Mouse (Mus musculus) duodenum, adult 2 months (tissue): ENCODE measurements around the gene Tmem126a. TPM values are rescaled to one million over a fixed set of nuclear protein-coding genes. Genes with fewer than 3 reads are reported as not detected.

Experiments
- polyA plus RNA-seq: library from polyadenylated mRNA; depleted of rRNA; stranded (reverse); fragments of >200 nt; gene quantifications from 2 replicates; pipeline ENCODE4 v1.2.3, GENCODE M21; 2012; ENCODE audit warnings: low replicate concordance; rRNA removed

Gene Tmem126a
- 4.6 and 6.0 TPM in 2 replicates for polyA plus RNA-seq

DNA sequence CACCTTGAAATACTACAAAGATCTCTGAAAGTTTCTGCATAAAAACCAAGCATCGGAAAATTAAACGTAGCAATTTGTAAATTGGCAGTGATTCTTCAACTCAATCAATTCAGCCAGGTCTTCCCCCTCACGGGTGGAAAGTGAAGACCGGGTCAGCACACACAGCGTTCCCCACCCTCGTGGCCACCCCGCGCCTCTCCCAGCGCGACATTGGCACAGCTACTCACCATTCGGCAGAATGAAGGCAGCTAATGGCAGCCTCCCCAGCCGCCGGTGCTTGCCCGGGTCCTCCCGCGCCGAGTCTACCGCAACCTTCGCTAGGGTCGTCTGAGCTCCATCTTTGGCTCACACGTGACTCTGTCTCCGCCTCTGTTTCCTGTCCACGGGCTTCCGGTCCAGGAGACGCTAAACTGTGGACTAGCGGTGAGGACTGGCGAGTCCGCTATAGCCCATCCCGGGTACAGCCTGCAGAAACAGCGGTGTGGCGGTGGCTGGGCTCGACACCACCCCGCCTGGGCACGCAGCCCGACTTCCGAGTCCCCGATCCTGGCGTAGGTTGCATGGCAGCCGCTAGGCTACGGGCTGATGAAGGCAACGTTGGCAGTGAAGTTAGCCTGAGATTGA is at the start of gene Tmem126a:
Tmem126a (minus strand) TSS at position 385 of the 624 bp plus-strand sequence.

DNA sequence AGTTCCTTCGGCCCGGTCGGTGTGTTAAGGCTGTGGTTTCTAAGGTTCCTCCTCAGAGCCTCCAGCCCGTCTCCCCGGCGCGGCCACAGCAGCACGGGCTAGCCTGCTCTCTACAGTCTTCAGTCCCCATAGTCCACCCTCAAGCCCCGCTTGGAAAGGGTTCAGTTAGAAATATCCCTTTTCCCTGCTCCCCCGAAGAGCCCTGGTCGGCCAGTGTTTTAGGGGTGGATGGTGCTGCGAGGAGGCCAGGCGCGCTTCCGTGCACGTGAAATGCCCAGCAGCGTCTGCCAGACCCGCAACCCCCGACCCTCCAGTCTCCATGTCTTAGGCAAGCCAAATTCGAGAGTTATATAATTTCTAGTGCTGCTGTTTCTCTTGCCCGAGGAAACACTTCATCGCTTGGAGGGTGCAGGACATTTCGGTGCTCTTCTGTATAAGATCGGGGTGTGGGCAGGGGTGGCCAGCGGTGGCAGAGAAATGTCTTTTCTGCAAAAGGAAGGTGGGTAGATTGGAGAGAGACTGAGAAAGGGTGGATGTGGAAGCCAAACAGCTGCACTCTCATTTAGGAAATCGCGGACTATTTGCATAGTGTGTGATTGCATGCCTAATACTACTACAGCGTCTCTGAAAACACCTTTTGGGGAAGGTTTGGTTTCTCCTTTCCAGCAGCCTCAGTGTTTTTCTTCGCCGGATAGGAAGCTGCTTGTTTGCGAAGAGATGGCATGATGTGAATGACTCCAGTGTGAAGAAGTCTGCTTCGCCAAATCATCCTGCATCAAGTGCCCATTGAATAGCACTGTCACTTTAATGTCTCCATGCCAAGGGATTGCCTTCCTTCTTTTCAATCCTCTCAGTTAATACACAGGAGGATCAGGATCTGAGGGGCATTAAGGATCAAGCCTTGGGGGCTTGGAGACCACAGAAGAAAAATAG is 19.6 kb upstream of the Tmem126a start, which contains the start of gene Dlg2:
Dlg2 (plus strand) TSS at position 360 of the 933 bp plus-strand sequence.

DNA sequence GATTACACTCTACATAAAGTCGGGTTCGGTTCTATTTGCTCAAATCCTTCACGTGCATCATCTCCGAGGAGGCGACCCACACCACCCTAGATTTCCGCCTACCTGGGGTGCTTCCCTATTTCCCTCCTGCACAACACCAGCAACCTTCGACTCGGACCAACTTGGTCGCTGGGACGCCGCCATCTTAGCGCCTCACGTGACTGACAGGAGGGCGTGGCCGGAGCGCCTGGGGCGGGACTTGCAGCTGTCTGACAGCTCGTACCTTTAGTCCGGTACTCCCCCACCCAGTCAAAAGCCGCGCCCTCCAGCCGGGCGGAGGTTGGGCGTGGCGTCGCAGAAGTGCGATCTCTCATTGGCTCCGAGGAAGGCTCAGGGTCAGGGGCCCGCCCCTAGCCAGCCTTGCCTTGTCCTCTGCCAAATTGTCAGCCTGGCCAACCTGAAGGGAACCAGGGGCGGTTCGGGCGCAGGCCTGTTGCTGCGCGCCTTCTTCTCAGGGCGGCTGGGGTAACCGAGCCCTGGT is 18.8 kb upstream of the Tmem126a start, which contains the start of gene Tmem126b:
Tmem126b (minus strand) TSS at position 209 of the 520 bp plus-strand sequence.

GRCm38 (mm10) chr7:90442518-90443080 is 14.4 kb downstream of the Tmem126a start, which contains the start of gene Crebzf:
Gene Crebzf, plus strand, starts transcription at chr7:90442729.

DNA sequence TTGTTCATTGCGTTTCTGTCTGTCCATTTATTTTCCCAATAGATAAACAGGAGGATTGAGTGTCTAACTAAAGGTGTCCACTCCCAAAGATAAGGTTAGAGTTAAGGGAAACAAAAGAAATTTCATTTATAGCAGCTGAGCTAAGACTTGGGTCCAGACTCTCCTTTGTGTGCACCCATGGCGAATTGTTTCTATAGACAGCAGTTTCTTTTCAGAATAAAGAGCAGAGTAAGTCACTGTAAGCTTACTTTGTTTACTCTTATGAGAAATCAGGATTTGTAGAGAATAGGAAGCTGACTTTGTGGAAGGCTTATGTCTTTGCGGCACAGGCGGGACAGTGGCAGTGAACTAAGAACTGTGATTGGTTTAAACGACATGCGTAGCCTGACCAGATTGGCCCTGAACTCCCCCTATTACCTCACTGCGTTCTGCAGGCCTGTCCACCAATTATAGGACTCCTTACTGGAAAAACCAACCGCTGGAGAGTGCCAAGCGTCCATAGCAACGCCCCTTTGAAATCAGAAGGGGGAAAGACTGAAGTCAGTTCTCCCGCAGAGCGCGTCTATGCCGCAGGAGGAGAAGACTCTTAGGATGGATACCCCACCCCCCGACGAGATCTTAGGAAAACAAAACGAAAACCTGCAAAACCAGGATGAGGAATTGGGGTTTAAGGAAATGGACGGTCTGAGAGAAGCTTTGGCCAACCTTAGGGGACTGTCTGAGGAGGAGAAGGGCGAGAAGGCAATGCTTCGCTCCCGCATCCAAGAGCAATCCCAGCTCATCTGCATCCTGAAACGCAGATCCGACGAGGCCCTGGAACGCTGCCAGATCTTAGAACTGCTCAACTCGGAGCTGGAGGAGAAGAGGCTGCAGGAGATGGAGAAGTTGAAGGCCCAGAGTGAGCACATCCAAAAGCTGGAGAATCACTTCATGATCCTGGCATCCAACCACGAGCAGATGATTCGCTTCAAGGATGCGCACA is 30.7 kb downstream of the Tmem126a start, which contains the start of gene Ccdc89:
Ccdc89 (plus strand) TSS at position 558 of the 982 bp plus-strand sequence.

Other genes starting within 250 kb of the Tmem126a start
- gene Ccdc83, start 191.5 kb downstream of the Tmem126a start, polyA plus RNA-seq, result not detected in 2 replicates
- 1.0 and 2.8 TPM in 2 replicates for gene Sytl2, start 155.0 kb downstream of the Tmem126a start, polyA plus RNA-seq
- not detected in 2 replicates for gene Ccdc89, start 30.7 kb downstream of the Tmem126a start, polyA plus RNA-seq
- 34.2 and 48.7 TPM in 2 replicates for gene Crebzf, start 14.5 kb downstream of the Tmem126a start, polyA plus RNA-seq
- gene Tmem126b, start 18.8 kb upstream of the Tmem126a start, polyA plus RNA-seq, result 2.3 and 3.5 TPM in 2 replicates
- 0.21 and 0.97 TPM in 2 replicates for gene Dlg2, start 19.4 kb upstream of the Tmem126a start, polyA plus RNA-seq